Mouse (Mus musculus) testis, adult 2 months (tissue): ENCODE measurements around the gene Mthfr.

Source experiments
- CTCF ChIP-seq: fragments of 200-500 bp; IDR thresholded peaks from 2 replicates; pipeline ENCODE4 v1.5.1; 2012; ENCODE audit warnings: low read depth, mild to moderate bottlenecking, inconsistent platforms, low read length, moderate library complexity; ENCODE audit not compliant: control insufficient read depth, insufficient read depth, insufficient replicate concordance
- POLR2A ChIP-seq: fragments of 200-500 bp; IDR thresholded peaks from 2 replicates; pipeline ENCODE4 v1.6.1; 2012; ENCODE audit warnings: low read depth, mild to moderate bottlenecking, inconsistent platforms, low read length, moderate library complexity; ENCODE audit not compliant: control insufficient read depth

GRCm38 (mm10) chr4:148107621-148108291, 68.9 kb downstream of the Mthfr start:
- no peak for TF ChIP-seq CTCF
- TF ChIP-seq POLR2A = no peak
